Mouse (Mus musculus) CD4-positive, CD25-positive, alpha-beta regulatory T cell (primary cell): ENCODE data around the gene Gins3. TPM values are rescaled to one million over a fixed set of nuclear protein-coding genes. Genes with fewer than 3 reads are reported as not detected.

Source experiments
- polyA plus RNA-seq: library from polyadenylated mRNA; unstranded; fragments of 100-300 nt; shearing (Covaris generic); gene quantifications from one replicate; pipeline ENCODE4 v1.2.1, GENCODE M21; 2017

Gene Gins3
- polyA plus RNA-seq, result 11.1 TPM

DNA sequence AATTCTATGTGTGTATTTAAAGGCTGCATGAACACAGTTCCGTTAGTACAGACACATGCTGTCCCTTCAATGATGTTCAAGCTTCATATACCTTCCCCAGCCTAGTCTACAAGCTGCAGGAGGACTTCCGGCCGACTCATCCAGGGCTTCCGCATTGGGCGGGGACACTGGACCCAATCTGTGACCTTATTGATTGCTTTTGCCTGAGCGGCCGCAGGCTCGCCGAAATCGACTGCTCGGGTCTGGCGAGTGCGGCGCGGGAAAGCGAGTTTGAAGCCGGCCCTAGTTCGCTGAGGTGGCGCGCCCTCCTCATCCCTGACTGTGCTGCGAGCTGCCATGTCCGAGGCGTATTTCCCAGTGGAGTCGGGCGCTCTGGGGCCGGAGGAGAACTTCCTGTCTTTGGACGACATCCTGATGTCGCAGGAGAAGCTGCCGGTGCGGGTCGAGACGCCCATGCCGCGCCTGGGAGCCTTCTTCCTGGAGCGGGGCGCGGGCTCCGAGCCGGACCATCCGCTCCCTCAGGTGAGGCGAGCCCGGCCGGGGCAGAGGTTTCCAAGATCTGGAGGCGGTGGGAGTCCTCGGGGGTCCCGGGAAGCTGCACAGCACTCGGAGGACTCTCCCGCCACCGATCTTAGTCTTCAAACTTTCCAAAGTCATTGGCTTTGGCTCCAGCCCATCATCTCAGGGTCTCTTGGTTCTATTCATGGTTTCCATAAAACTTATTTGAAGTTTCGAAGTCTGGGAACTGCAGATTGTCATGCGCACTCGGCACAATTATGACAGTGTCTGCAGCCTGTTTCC lies at the start of gene Gins3:
Gene Gins3, plus strand, starts transcription at position 192 of the 801 bp plus-strand sequence.

DNA sequence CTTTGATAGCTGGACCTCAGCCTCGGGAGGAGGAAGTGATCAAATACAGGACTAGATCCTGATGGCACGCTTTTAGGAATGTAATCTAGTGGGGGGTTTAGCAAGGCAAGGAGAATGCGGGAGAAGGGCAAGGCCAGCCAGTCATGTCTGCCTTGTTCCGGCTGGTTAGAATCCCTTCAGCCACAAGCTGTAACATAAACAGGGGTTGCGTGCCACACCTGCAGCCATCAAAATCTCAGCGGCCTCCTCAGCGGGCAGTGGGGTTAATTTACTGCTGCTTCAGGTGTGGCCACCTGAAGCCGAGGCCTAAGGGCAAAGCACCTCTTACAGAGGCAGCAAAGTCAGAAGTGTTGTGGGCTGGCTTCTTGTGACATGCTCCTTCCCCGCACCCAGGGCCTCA lies 43.4 kb downstream of the Gins3 start, which contains the start of gene Ndrg4:
Gene Ndrg4, plus strand, starts transcription at position 350 of the 400 bp plus-strand sequence.

Other genes with a start within 250 kb of the Gins3 start
- gene Cfap20, start 198.6 kb upstream of the Gins3 start, polyA plus RNA-seq, result 43.9 TPM
- 38.9 TPM for gene Csnk2a2, start 143.4 kb upstream of the Gins3 start, polyA plus RNA-seq
- gene Ccdc113, start 99.4 kb upstream of the Gins3 start, polyA plus RNA-seq, result not detected
- gene Prss54, start 57.1 kb upstream of the Gins3 start, polyA plus RNA-seq, result not detected
- 1.3 TPM for gene Ndrg4, start 43.5 kb downstream of the Gins3 start, polyA plus RNA-seq
- 76.5 TPM for gene Setd6, start 82.4 kb downstream of the Gins3 start, polyA plus RNA-seq
- gene Cnot1, start 174.0 kb downstream of the Gins3 start, polyA plus RNA-seq, result 115 TPM
- 187 TPM for gene Sap18b, start 191.9 kb downstream of the Gins3 start, polyA plus RNA-seq
- 13.9 TPM for gene Slc38a7, start 220.1 kb downstream of the Gins3 start, polyA plus RNA-seq